9 mouse cellular contexts compared by ENCODE assay signal in genomic region chr2:145225640-145226039, GRCm38 (mm10). TPM values are rescaled to one million over a fixed set of nuclear protein-coding genes. Genes with fewer than 3 reads are reported as not detected.
DNase-seq lines count a peak whose midpoint lies in the region; ATAC-seq and TF ChIP-seq lines count a peak whose summit lies in the region.
"Had no signal": no experiment of that assay in that cellular context is flagged by ENCODE, and none has a peak within 500 bp of the region (broad histone marks: within the 10 kb centered on the region; RNA-seq: fewer than 3 reads in every experiment).

No protein-coding gene starts in this region.

- no peak overlapping the region for H3K9ac ChIP-seq in kidney, embryonic 14.5 days (ENCODE audit: low read depth, low read length)
- H3K9ac ChIP-seq in liver, postnatal 0 days (replicated peaks), result no peak overlapping the region
- H3K9ac ChIP-seq: limb, embryonic 13.5 days had no signal

- peak; percentile 20 for DNase-seq in kidney, postnatal 14 days
- peak; percentile 50 for DNase-seq in CD4-positive, CD25-positive, alpha-beta regulatory T cell, adult 2 months (ENCODE audit: low read depth, low spot score)
- peak; percentile 39 for DNase-seq in T-cell, adult 2 months (ENCODE audit: low spot score)
- no peak for DNase-seq in liver, postnatal 0 days
- DNase-seq in urinary bladder, postnatal 14 days (ENCODE audit: low spot score), result no peak
- DNase-seq in embryonic facial prominence, embryonic 10.5 days (ENCODE audit: low spot score), result no peak
- no peak for DNase-seq in adrenal gland, postnatal 4 days (ENCODE audit: low spot score in 2 of 2)

- TF ChIP-seq CTCF in liver, postnatal 0 days (IDR thresholded peaks at IDR 0.05; ENCODE audit: low read depth), result no peak

- 49% methylated on average over 3 of the region's 3 CpGs for WGBS in kidney, embryonic 14.5 days
- 30% methylated on average over 3 of the region's 3 CpGs for WGBS in liver, postnatal 0 days (ENCODE audit: insufficient replicate concordance)
- WGBS in embryonic facial prominence, embryonic 10.5 days, result 57% methylated on average over 3 of the region's 3 CpGs

- H3K4me2 ChIP-seq in kidney, embryonic 14.5 days (replicated peaks; ENCODE audit: low read depth, low read length), result no peak overlapping the region
- no peak overlapping the region for H3K4me2 ChIP-seq in liver, postnatal 0 days (ENCODE audit: low read depth, low read length)
- H3K4me2 ChIP-seq: limb, embryonic 13.5 days had no signal

- no peaks in the 10 kb centered on the region for H3K36me3 ChIP-seq in kidney, embryonic 14.5 days (ENCODE audit: control insufficient read depth, insufficient read depth, low read length)
- H3K36me3 ChIP-seq in liver, postnatal 0 days (replicated peaks; ENCODE audit: insufficient read depth, low read length), result no peaks in the 10 kb centered on the region
- H3K36me3 ChIP-seq in embryonic facial prominence, embryonic 10.5 days (replicated peaks), result no peaks in the 10 kb centered on the region
- H3K36me3 ChIP-seq: limb, embryonic 13.5 days had no signal

- H3K9me3 ChIP-seq in kidney, embryonic 14.5 days (ENCODE audit: control insufficient read depth, low read length), result no peaks in the 10 kb centered on the region
- no peaks in the 10 kb centered on the region for H3K9me3 ChIP-seq in liver, postnatal 0 days (ENCODE audit: low read length)
- H3K9me3 ChIP-seq in embryonic facial prominence, embryonic 10.5 days, result no peaks in the 10 kb centered on the region
- H3K9me3 ChIP-seq: limb, embryonic 13.5 days had no signal

- H3K4me1 ChIP-seq in kidney, embryonic 14.5 days (ENCODE audit: control insufficient read depth, insufficient read depth, low read length), result peaks cover 4% of the 10 kb centered on the region; the same call in 1 of the 2 replicates
- peaks cover 14% of the 10 kb centered on the region for H3K4me1 ChIP-seq in liver, postnatal 0 days (ENCODE audit: insufficient read depth)
- peaks cover 12% of the 10 kb centered on the region for H3K4me1 ChIP-seq in embryonic facial prominence, embryonic 10.5 days

- H3K27ac ChIP-seq in kidney, embryonic 14.5 days (ENCODE audit: low read depth, low read length), result no peak overlapping the region
- peak overlapping the region; percentile 64 for H3K27ac ChIP-seq in liver, postnatal 0 days (ENCODE audit: low read depth)
- no peak overlapping the region; the same call in 1 of the 2 replicates for H3K27ac ChIP-seq in embryonic facial prominence, embryonic 10.5 days (replicated peaks)
- H3K27ac ChIP-seq: limb, embryonic 13.5 days had no signal

- H3K27me3 ChIP-seq in kidney, embryonic 14.5 days (ENCODE audit: control insufficient read depth, insufficient read depth, low read length), result no peaks in the 10 kb centered on the region
- no peaks in the 10 kb centered on the region for H3K27me3 ChIP-seq in liver, postnatal 0 days (ENCODE audit: insufficient read depth, low read length)
- no peaks in the 10 kb centered on the region for H3K27me3 ChIP-seq in embryonic facial prominence, embryonic 10.5 days (replicated peaks; ENCODE audit: low read depth, poor library complexity, severe bottlenecking)
- H3K27me3 ChIP-seq: limb, embryonic 13.5 days had no signal

- no peak overlapping the region for H3K4me3 ChIP-seq in kidney, embryonic 14.5 days (ENCODE audit: low read length)
- no peak overlapping the region for H3K4me3 ChIP-seq in liver, postnatal 0 days (ENCODE audit: low read depth, low read length)
- no peak overlapping the region for H3K4me3 ChIP-seq in embryonic facial prominence, embryonic 10.5 days
- H3K4me3 ChIP-seq: limb, embryonic 13.5 days had no signal

- no peak for ATAC-seq in kidney, embryonic 14.5 days (ENCODE audit: low FRiP score, low TSS enrichment)
- ATAC-seq in liver, postnatal 0 days, result peak; percentile 63

- no peak for TF ChIP-seq EP300 in liver, postnatal 0 days (IDR thresholded peaks at IDR 0.05; ENCODE audit: low read depth)

RNA-seq across cellular contexts. Expression of gene Slc24a3, which starts 58.1 kb away (rescaled TPM):
- 2.3 and 2.4 TPM in 2 replicates for polyA plus RNA-seq in kidney, embryonic 14.5 days (2014; fragmentation: Nextera tagmentation; extraction: Ambion mirVana)
- polyA plus RNA-seq in liver, postnatal 0 days (2015; fragmentation: Nextera tagmentation; extraction: Ambion mirVana), result 0.40 TPM in 2 replicates
- 0.67 and 0.75 TPM in 2 replicates for polyA plus RNA-seq in embryonic facial prominence, embryonic 10.5 days (2016; fragmentation: Nextera tagmentation; extraction: Ambion mirVana)
- total RNA-seq in adrenal gland, postnatal 4 days (2021), result 10 to 100 TPM; 14.4 to 18.3 TPM

Comparison
In these comparisons a context has a peak if more than half of its experiments do, and no peak if none do; other contexts are left out.
1. DNase-seq: peak in kidney, postnatal 14 days (single experiment), CD4-positive, CD25-positive, alpha-beta regulatory T cell, adult 2 months (single experiment) and T-cell, adult 2 months (single experiment); none in liver, postnatal 0 days (single experiment), urinary bladder, postnatal 14 days (single experiment), embryonic facial prominence, embryonic 10.5 days (single experiment) and adrenal gland, postnatal 4 days (0 of 2).